Mouse (Mus musculus) cerebellum, adult 8-10 months (tissue): ENCODE data around the gene Cc2d2b.

ENCODE experiments used
- DNase-seq: peaks from one replicate; pipeline ENCODE4 v3.0.0; 2022

Gene Cc2d2b

GRCm38 (mm10) chr19:40838205-40838604, 89.7 kb downstream of the Cc2d2b start:
- DNase-seq = no peak

- DNase-seq = no peak
Measured at GRCm38 (mm10) chr19:40840303-40840702, 91.8 kb downstream of the Cc2d2b start.

GRCm38 (mm10) chr19:40841083-40841482, 92.5 kb downstream of the Cc2d2b start:
- DNase-seq = no peak

GRCm38 (mm10) chr19:40841593-40841992, 93.0 kb downstream of the Cc2d2b start:
- DNase-seq = no peak

GRCm38 (mm10) chr19:40844731-40845130, 96.2 kb downstream of the Cc2d2b start:
- no peak for DNase-seq

- DNase-seq = no peak
Measured at GRCm38 (mm10) chr19:40849391-40849790, 100.8 kb downstream of the Cc2d2b start.

- no peak for DNase-seq
Measured at GRCm38 (mm10) chr19:40859555-40859954, 111.0 kb downstream of the Cc2d2b start.

GRCm38 (mm10) chr19:40868284-40868683, 119.7 kb downstream of the Cc2d2b start:
- DNase-seq = no peak

- no peak for DNase-seq
Measured at GRCm38 (mm10) chr19:40869425-40870105, 121.0 kb downstream of the Cc2d2b start.

GRCm38 (mm10) chr19:40872955-40873665, 124.6 kb downstream of the Cc2d2b start:
- peak; percentile 89 for DNase-seq
